ENCODE assay signal across 17 mouse cellular contexts in genomic region chr8:125193701-125194100, GRCm38 (mm10).
"Had no signal": no experiment of that assay in that cellular context is flagged by ENCODE, and none has a peak within 500 bp of the region (broad histone marks: within the 10 kb centered on the region; RNA-seq: fewer than 3 reads in every experiment).

No protein-coding gene starts in this region.

- ATAC-seq: lung, postnatal 0 days; midbrain, embryonic 13.5 days; midbrain, embryonic 15.5 days had no signal

- H3K27ac ChIP-seq: lung, embryonic 15.5 days; macrophage; midbrain, embryonic 13.5 days; midbrain, embryonic 15.5 days; neural tube, embryonic 12.5 days; stomach, embryonic 15.5 days; stomach, postnatal 0 days had no signal

- DNase-seq: lung, adult 2 months; lung, postnatal 14 days; lung, postnatal 36 days; right cerebral cortex, postnatal 14 days; thymus, adult 2 months; thymus, postnatal 25 days; thymus, postnatal 4 days had no signal

- H3K36me3 ChIP-seq: lung, embryonic 15.5 days; midbrain, embryonic 13.5 days; midbrain, embryonic 15.5 days; neural tube, embryonic 12.5 days; stomach, embryonic 15.5 days had no signal

- H3K4me2 ChIP-seq: lung, embryonic 15.5 days; midbrain, embryonic 11.5 days; midbrain, embryonic 13.5 days; midbrain, embryonic 15.5 days; neural tube, embryonic 12.5 days; stomach, embryonic 15.5 days had no signal

- H3K4me1 ChIP-seq: megakaryocyte, embryonic 14.5 days; stomach, embryonic 15.5 days had no signal

- H3K9ac ChIP-seq: lung, embryonic 15.5 days; midbrain, embryonic 13.5 days; midbrain, embryonic 15.5 days; neural tube, embryonic 12.5 days; stomach, embryonic 15.5 days had no signal

- H3K27me3 ChIP-seq: lung, embryonic 15.5 days; neural tube, embryonic 12.5 days; stomach, embryonic 15.5 days had no signal

- H3K9me3 ChIP-seq: lung, embryonic 15.5 days; megakaryocyte, embryonic 14.5 days; midbrain, embryonic 13.5 days; midbrain, embryonic 15.5 days; neural tube, embryonic 12.5 days; stomach, embryonic 15.5 days had no signal

- H3K4me3 ChIP-seq: lung, embryonic 15.5 days; megakaryocyte, embryonic 14.5 days; midbrain, embryonic 13.5 days; midbrain, embryonic 15.5 days; neural tube, embryonic 12.5 days; stomach, embryonic 15.5 days had no signal
